Mouse (Mus musculus): ENCODE measurements around the gene Hist1h3i. TPM values are rescaled to one million over a fixed set of nuclear protein-coding genes. Genes with fewer than 3 reads are reported as not detected.
A peak's percentile ranks its signal among the peaks of the same experiment; 100 is the strongest.
"Not testable (repeated sequence)": the region's sequence is repeated elsewhere in the genome, so short reads cannot be mapped to it uniquely, and the experiment has no call there.

Gene Hist1h3i
- polyA plus RNA-seq, 1 experiment: 34.1 TPM

DNA sequence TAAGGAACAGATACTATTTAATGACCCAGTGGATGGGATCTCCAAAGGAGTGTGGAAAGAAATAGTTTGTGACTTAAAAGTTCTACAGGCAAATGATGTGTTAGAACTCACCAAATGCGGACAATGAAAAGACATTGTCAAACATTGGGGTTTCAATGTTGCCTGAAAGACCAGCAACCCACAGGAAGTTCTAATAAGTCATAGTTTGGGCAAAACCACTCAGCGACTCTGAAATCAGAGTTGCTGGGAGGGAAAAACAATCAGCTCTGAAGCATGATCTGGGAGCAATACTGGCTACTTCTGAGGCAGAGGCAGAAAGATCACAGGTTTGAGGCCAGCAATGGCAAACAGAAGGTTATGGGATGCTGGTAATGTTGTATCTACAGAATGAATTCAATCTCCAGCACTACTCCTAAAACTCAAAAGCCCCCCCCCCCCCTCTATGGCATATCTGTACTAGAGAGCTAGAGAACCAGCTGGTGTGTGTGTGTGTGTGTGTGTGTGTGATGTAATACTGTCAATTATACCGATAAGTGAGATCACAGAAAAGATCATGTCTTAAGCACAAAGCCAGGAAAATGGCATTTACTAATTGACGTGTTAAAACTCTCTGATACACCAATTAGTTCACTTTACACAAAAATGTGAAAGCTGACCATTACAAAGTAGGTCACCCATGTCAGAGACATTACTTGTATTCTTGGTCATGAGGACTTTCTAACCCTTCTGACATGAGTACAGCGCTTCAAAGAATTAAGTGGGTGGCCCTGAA lies 33.6 kb downstream of the Hist1h3i start:
- Histone ChIP-seq H3K4me1 (ENCODE audit: control insufficient read depth, insufficient read depth, low read length) (peaks cover 5% of the 10 kb centered on the region; the same call in 1 of the 2 replicates), H3K4me3 (replicated peaks; ENCODE audit: control insufficient read depth, low read depth, low read length) (peak overlapping the region; percentile 66), H3K27ac (ENCODE audit: control insufficient read depth, insufficient read depth, low read depth, low read length, poor library complexity) (peak overlapping the region; percentile 94)
- TF ChIP-seq CTCF (IDR thresholded peaks at IDR 0.05; ENCODE audit: control insufficient read depth, insufficient read depth, low read length): no peak
- no peak for TF ChIP-seq POLR2A (IDR thresholded peaks at IDR 0.05; ENCODE audit: borderline replicate concordance, control insufficient read depth, low read depth, low read length)
- 6% methylated on average over 5 of the region's 5 CpGs for WGBS

GRCm38 (mm10) chr13:21745006-21745405 lies 38.2 kb downstream of the Hist1h3i start:
- 55% methylated on average over 1 of the region's 1 CpGs for WGBS
- Histone ChIP-seq H3K27ac (ENCODE audit: control insufficient read depth, insufficient read depth, low read depth, low read length, poor library complexity) (no peak overlapping the region), H3K4me1 (ENCODE audit: control insufficient read depth, insufficient read depth, low read length) (peaks cover 2% of the 10 kb centered on the region; the same call in 1 of the 2 replicates), H3K4me3 (replicated peaks; ENCODE audit: control insufficient read depth, low read depth, low read length) (no peak overlapping the region)
- TF ChIP-seq CTCF (IDR thresholded peaks at IDR 0.05; ENCODE audit: control insufficient read depth, insufficient read depth, low read length) (no peak), POLR2A (IDR thresholded peaks at IDR 0.05; ENCODE audit: borderline replicate concordance, control insufficient read depth, low read depth, low read length) (no peak)

- Histone ChIP-seq H3K4me3 (replicated peaks; ENCODE audit: control insufficient read depth, low read depth, low read length) (peak within 1 kb of the TSS; percentile 67), H3K27ac (ENCODE audit: control insufficient read depth, insufficient read depth, low read depth, low read length, poor library complexity) (peak within 1 kb of the TSS; percentile 93)
- TF ChIP-seq POLR2A (IDR thresholded peaks at IDR 0.05; ENCODE audit: borderline replicate concordance, control insufficient read depth, low read depth, low read length): peak; percentile 98
- not testable (repeated sequence) for H3K4me1 ChIP-seq (ENCODE audit: control insufficient read depth, insufficient read depth, low read length)
- WGBS: under 1% methylated on average over 51 of the region's 56 CpGs
Measured at GRCm38 (mm10) chr13:21734906-21735767, 48.0 kb downstream of the Hist1h3i start, which contains the start of gene Hist1h4j. TSS of gene Hist1h4j (plus strand) at chr13:21735064.

- peaks cover 5% of the 10 kb centered on the region for H3K4me1 ChIP-seq (ENCODE audit: control insufficient read depth, insufficient read depth, low read length)
- H3K27ac ChIP-seq (ENCODE audit: control insufficient read depth, insufficient read depth, low read depth, low read length, poor library complexity): peak overlapping the region; percentile 93
- peak overlapping the region; percentile 54 for H3K4me3 ChIP-seq (replicated peaks; ENCODE audit: control insufficient read depth, low read depth, low read length)
- under 1% methylated on average over 21 of the region's 21 CpGs for WGBS
- TF ChIP-seq POLR2A (IDR thresholded peaks at IDR 0.05; ENCODE audit: borderline replicate concordance, control insufficient read depth, low read depth, low read length): no peak
- peak; percentile 77 for TF ChIP-seq CTCF (IDR thresholded peaks at IDR 0.05; ENCODE audit: control insufficient read depth, insufficient read depth, low read length)
Measured at GRCm38 (mm10) chr13:21734010-21734905, 48.9 kb downstream of the Hist1h3i start.

DNA sequence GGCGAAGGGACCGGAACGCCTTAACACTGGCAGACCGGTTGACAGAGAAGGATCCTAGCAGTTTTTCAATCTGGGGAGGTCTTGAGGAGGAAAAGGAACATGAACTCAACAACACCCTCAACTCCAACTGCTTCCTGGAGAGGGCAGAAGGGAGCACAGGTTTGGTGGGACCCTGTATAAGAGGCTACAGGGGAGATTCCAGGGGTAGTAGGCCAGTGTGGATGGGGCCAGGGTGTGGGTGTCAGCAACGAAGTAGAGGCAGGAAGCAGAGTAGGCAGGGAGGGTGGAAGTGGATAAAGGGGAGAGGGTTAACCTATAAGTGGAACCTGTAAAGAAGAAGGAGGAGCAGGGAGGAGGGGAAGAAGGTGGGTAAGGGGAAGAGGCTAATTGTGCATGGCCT lies 49.7 kb downstream of the Hist1h3i start:
- Histone ChIP-seq H3K27ac (ENCODE audit: control insufficient read depth, insufficient read depth, low read depth, low read length, poor library complexity) (no peak overlapping the region), H3K4me3 (replicated peaks; ENCODE audit: control insufficient read depth, low read depth, low read length) (no peak overlapping the region), H3K4me1 (ENCODE audit: control insufficient read depth, insufficient read depth, low read length) (peaks cover 5% of the 10 kb centered on the region)
- no peak for TF ChIP-seq POLR2A (IDR thresholded peaks at IDR 0.05; ENCODE audit: borderline replicate concordance, control insufficient read depth, low read depth, low read length)
- no peak for TF ChIP-seq CTCF (IDR thresholded peaks at IDR 0.05; ENCODE audit: control insufficient read depth, insufficient read depth, low read length)
- WGBS: 80% methylated on average over 5 of the region's 5 CpGs

Other genes starting within 250 kb of the Hist1h3i start
- gene Olfr1366, start 240.6 kb downstream of the Hist1h3i start, polyA plus RNA-seq (2011; ENCODE audit: insufficient read depth, insufficient read length, low replicate concordance, missing spikeins): not detected in 2 replicates
- 0.90 and 1.00 TPM in 2 replicates for gene Olfr1535, start 223.5 kb downstream of the Hist1h3i start, polyA plus RNA-seq (2011; ENCODE audit: insufficient read depth, insufficient read length, low replicate concordance, missing spikeins)
- gene Olfr1364, start 201.6 kb downstream of the Hist1h3i start, polyA plus RNA-seq (2011; ENCODE audit: insufficient read depth, insufficient read length, low replicate concordance, missing spikeins): not detected in 2 replicates
- not detected in 2 replicates for gene Olfr1362, start 169.3 kb downstream of the Hist1h3i start, polyA plus RNA-seq (2011; ENCODE audit: insufficient read depth, insufficient read length, low replicate concordance, missing spikeins)
- not detected in 2 replicates for gene Olfr11, start 140.9 kb downstream of the Hist1h3i start, polyA plus RNA-seq (2011; ENCODE audit: insufficient read depth, insufficient read length, low replicate concordance, missing spikeins)
- gene Olfr1361, start 120.0 kb downstream of the Hist1h3i start, polyA plus RNA-seq (2011; ENCODE audit: insufficient read depth, insufficient read length, low replicate concordance, missing spikeins): not detected in 2 replicates
- gene Olfr1360, start 106.0 kb downstream of the Hist1h3i start, polyA plus RNA-seq (2011; ENCODE audit: insufficient read depth, insufficient read length, low replicate concordance, missing spikeins): not detected in 2 replicates
- not detected in 2 replicates for gene Olfr1359, start 85.3 kb downstream of the Hist1h3i start, polyA plus RNA-seq (2011; ENCODE audit: insufficient read depth, insufficient read length, low replicate concordance, missing spikeins)
- 28.9 and 65.7 TPM in 2 replicates for gene Hist1h2bl, start 67.2 kb downstream of the Hist1h3i start, polyA plus RNA-seq (2011; ENCODE audit: insufficient read depth, insufficient read length, low replicate concordance, missing spikeins)
- gene Hist1h2ai, start 66.9 kb downstream of the Hist1h3i start, polyA plus RNA-seq (2011; ENCODE audit: insufficient read depth, insufficient read length, low replicate concordance, missing spikeins): 19.2 and 21.1 TPM in 2 replicates
- 49.7 and 178 TPM in 2 replicates for gene Hist1h3h, start 65.7 kb downstream of the Hist1h3i start, polyA plus RNA-seq (2011; ENCODE audit: insufficient read depth, insufficient read length, low replicate concordance, missing spikeins)
- gene Hist1h2bm, start 61.3 kb downstream of the Hist1h3i start, polyA plus RNA-seq (2011; ENCODE audit: insufficient read depth, insufficient read length, low replicate concordance, missing spikeins): 19.6 and 68.6 TPM in 2 replicates
- 47.4 and 58.6 TPM in 2 replicates for gene Hist1h4j, start 48.3 kb downstream of the Hist1h3i start, polyA plus RNA-seq (2011; ENCODE audit: insufficient read depth, insufficient read length, low replicate concordance, missing spikeins)
- 358 and 477 TPM in 2 replicates for gene Hist1h4k, start 32.9 kb downstream of the Hist1h3i start, polyA plus RNA-seq (2011; ENCODE audit: insufficient read depth, insufficient read length, low replicate concordance, missing spikeins)
- gene Hist1h2ak, start 29.5 kb downstream of the Hist1h3i start, polyA plus RNA-seq (2011; ENCODE audit: insufficient read depth, insufficient read length, low replicate concordance, missing spikeins): 25.2 and 61.7 TPM in 2 replicates
- 98.2 and 195 TPM in 2 replicates for gene Hist1h2bn, start 29.2 kb downstream of the Hist1h3i start, polyA plus RNA-seq (2011; ENCODE audit: insufficient read depth, insufficient read length, low replicate concordance, missing spikeins)
- gene Hist1h1b, start 2.7 kb downstream of the Hist1h3i start, polyA plus RNA-seq (2011; ENCODE audit: insufficient read depth, insufficient read length, low replicate concordance, missing spikeins): 99.1 and 123 TPM in 2 replicates
- gene Hist1h2an, start 3.8 kb upstream of the Hist1h3i start, polyA plus RNA-seq (2011; ENCODE audit: insufficient read depth, insufficient read length, low replicate concordance, missing spikeins): 14.9 and 15.3 TPM in 2 replicates
- 31.5 and 33.4 TPM in 2 replicates for gene Hist1h2bp, start 4.1 kb upstream of the Hist1h3i start, polyA plus RNA-seq (2011; ENCODE audit: insufficient read depth, insufficient read length, low replicate concordance, missing spikeins)
- 27.5 and 42.9 TPM in 2 replicates for gene Hist1h2bq, start 26.8 kb upstream of the Hist1h3i start, polyA plus RNA-seq (2011; ENCODE audit: insufficient read depth, insufficient read length, low replicate concordance, missing spikeins)
- gene Hist1h2ao, start 27.1 kb upstream of the Hist1h3i start, polyA plus RNA-seq (2011; ENCODE audit: insufficient read depth, insufficient read length, low replicate concordance, missing spikeins): 5.1 TPM in 1 of 2 replicates, not detected in the other
- gene Hist1h4m, start 28.4 kb upstream of the Hist1h3i start, polyA plus RNA-seq (2011; ENCODE audit: insufficient read depth, insufficient read length, low replicate concordance, missing spikeins): 157 and 288 TPM in 2 replicates
- 79.8 and 313 TPM in 2 replicates for gene Hist1h4n, start 48.8 kb upstream of the Hist1h3i start, polyA plus RNA-seq (2011; ENCODE audit: insufficient read depth, insufficient read length, low replicate concordance, missing spikeins)
- 94.2 and 102 TPM in 2 replicates for gene Hist1h2ap, start 50.1 kb upstream of the Hist1h3i start, polyA plus RNA-seq (2011; ENCODE audit: insufficient read depth, insufficient read length, low replicate concordance, missing spikeins)
- 36.9 and 43.8 TPM in 2 replicates for gene Hist1h2br, start 50.4 kb upstream of the Hist1h3i start, polyA plus RNA-seq (2011; ENCODE audit: insufficient read depth, insufficient read length, low replicate concordance, missing spikeins)
- 1.4 and 2.5 TPM in 2 replicates for gene Zfp184, start 161.7 kb upstream of the Hist1h3i start, polyA plus RNA-seq (2011; ENCODE audit: insufficient read depth, insufficient read length, low replicate concordance, missing spikeins)
- not detected in 2 replicates for gene Pom121l2, start 197.8 kb upstream of the Hist1h3i start, polyA plus RNA-seq (2011; ENCODE audit: insufficient read depth, insufficient read length, low replicate concordance, missing spikeins)
- 3.9 and 10.0 TPM in 2 replicates for gene Prss16, start 226.4 kb upstream of the Hist1h3i start, polyA plus RNA-seq (2011; ENCODE audit: insufficient read depth, insufficient read length, low replicate concordance, missing spikeins)